Mouse (Mus musculus) intestine, embryonic 14.5 days (tissue): ENCODE results near the gene Pianp. TPM values are rescaled to one million over a fixed set of nuclear protein-coding genes. Genes with fewer than 3 reads are reported as not detected.

Experiments
- ATAC-seq: fragments of 200-750 bp; cut with Nextera tagmentation; replicated peaks from 2 replicates; pipeline ENCODE4 v1.8.0; 2017; ENCODE audit warnings: low read depth, moderate number of reproducible peaks, moderate TSS enrichment, moderate library complexity; ENCODE audit not compliant: low FRiP score, low TSS enrichment
- DNase-seq: peaks from one replicate; pipeline ENCODE4 v3.0.0-alpha.2; 2018; ENCODE audit warnings: low spot score
- H3K27ac ChIP-seq: fragments of 300-500 bp; sonication (generic); 2 replicates; pipeline ENCODE4 v1.5.1; 2014; ENCODE audit warnings: low read depth, mild to moderate bottlenecking, control low read depth
- H3K27me3 ChIP-seq: fragments of 300-500 bp; sonication (generic); replicated peaks from 2 replicates; pipeline ENCODE4 v1.6.1; 2014; ENCODE audit warnings: low read length, control low read depth; ENCODE audit not compliant: control insufficient read depth, insufficient read depth
- H3K36me3 ChIP-seq: fragments of 300-500 bp; sonication (generic); 2 replicates; pipeline ENCODE4 v1.6.1; 2014; ENCODE audit warnings: low read length, control low read depth; ENCODE audit not compliant: control insufficient read depth, insufficient read depth
- H3K4me1 ChIP-seq: fragments of 300-500 bp; sonication (generic); replicated peaks from 2 replicates; pipeline ENCODE4 v1.6.1; 2014; ENCODE audit warnings: low read length, control low read depth, mixed read lengths; ENCODE audit not compliant: control insufficient read depth, insufficient read depth
- H3K4me2 ChIP-seq: fragments of 300-500 bp; sonication (generic); 2 replicates; pipeline ENCODE4 v1.6.1; 2014; ENCODE audit warnings: low read length
- H3K4me3 ChIP-seq: fragments of 300-500 bp; sonication (generic); 2 replicates; pipeline ENCODE4 v1.5.1; 2014; ENCODE audit warnings: low read depth, low read length, control low read depth, mixed read lengths
- H3K9ac ChIP-seq: fragments of 300-500 bp; sonication (generic); 2 replicates; pipeline ENCODE4 v1.6.1; 2014; ENCODE audit warnings: mild to moderate bottlenecking, low read length
- H3K9me3 ChIP-seq: fragments of 300-500 bp; sonication (generic); 2 replicates; pipeline ENCODE4 v1.6.1; 2016; ENCODE audit warnings: low read length, control low read depth; ENCODE audit not compliant: control insufficient read depth
- WGBS: fragments of 180-500 bp; shearing (Covaris S2); extraction: QIAGEN DNeasy Blood & Tissue Kit; methylation state at CpG from one replicate; pipeline ENCODE4 v1.1.7; 2014; 5-methylcytosine and 5-hydroxymethylcytosine counted together
- polyA plus RNA-seq: library from polyadenylated mRNA; unstranded; fragments of >200 nt; fragmentation: Nextera tagmentation; extraction: Ambion mirVana; gene quantifications from 2 replicates; pipeline ENCODE4 v1.2.1, GENCODE M21; 2014

Pianp gene
- polyA plus RNA-seq, 1 experiment from 2014 or later, result 0.85 TPM

DNA sequence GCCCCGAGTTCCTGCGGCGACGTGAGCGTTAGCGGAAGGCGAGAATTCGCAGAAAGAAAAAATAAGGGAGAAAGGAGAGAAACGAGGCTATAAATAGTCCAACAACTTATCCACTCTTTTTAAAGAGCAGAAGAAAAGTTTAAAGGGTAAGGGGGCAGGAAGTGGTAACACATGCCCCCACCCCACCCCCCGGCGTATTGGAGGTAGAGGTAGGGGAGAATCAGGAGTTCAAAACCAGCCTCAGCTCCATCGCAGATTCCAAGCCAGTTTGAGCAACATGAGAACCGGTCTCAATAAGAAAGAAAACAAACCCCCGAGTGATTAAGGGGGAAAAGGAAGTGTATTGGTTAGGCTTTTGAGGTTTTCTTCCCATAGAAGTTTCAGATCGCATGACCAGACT lies 30.7 kb upstream of the Pianp start:
- ATAC-seq (0 out of 2 replicates have a peak, but pooled peaks have one; percentile 7), DNase-seq (no peak)
- 13% methylated on average over 15 of the region's 15 CpGs for WGBS
- Histone ChIP-seq H3K4me2 (peak overlapping the region; percentile 99), H3K27me3 (no peaks in the 10 kb centered on the region), H3K9ac (peak overlapping the region; percentile 95), H3K27ac (peak overlapping the region; percentile 92), H3K9me3 (no peaks in the 10 kb centered on the region), H3K4me3 (peak overlapping the region; percentile 96), H3K36me3 (peaks cover 18% of the 10 kb centered on the region), H3K4me1 (peaks cover 14% of the 10 kb centered on the region)

DNA sequence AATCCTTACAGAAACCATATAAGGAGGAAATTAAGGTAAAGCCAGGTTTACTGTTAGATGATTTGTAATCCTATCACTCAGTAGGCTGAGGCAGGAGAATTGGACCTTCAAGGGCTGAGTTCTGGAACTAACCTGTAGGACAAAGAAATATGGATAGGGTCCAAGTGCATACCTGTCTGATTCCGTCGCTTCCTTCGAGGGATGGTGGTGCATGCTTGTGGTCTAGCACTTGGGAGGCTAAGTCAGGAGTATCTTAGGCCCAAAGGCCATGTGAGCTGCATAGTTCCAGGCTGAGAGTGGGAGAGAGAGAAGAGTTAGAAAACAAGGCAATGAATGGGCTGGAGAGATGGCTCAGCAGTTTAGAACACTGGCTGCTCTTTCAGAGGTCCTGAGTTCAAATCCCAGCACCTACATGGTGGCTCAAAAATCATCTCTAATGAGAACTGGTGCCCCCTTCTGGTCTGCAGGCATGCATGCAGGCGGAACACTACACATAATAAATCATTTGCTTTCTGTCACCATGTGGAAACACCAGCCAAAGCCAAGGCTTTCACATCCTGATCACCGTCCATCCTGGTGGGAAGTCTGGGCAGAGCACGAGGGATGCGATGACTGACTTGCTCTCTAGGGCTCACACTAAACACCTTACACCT lies 29.9 kb upstream of the Pianp start:
- H3K9ac ChIP-seq, result no peak overlapping the region
- H3K4me2 ChIP-seq, result peak overlapping the region; percentile 99
- peak; percentile 52 for DNase-seq
- H3K27me3 ChIP-seq, result no peaks in the 10 kb centered on the region
- peak overlapping the region; percentile 96 for H3K4me3 ChIP-seq
- WGBS, result 97% methylated on average over 7 of the region's 7 CpGs
- H3K36me3 ChIP-seq, result peaks cover 9% of the 10 kb centered on the region
- no peaks in the 10 kb centered on the region for H3K9me3 ChIP-seq
- no peak for ATAC-seq
- H3K27ac ChIP-seq, result no peak overlapping the region
- H3K4me1 ChIP-seq, result peaks cover 14% of the 10 kb centered on the region

DNA sequence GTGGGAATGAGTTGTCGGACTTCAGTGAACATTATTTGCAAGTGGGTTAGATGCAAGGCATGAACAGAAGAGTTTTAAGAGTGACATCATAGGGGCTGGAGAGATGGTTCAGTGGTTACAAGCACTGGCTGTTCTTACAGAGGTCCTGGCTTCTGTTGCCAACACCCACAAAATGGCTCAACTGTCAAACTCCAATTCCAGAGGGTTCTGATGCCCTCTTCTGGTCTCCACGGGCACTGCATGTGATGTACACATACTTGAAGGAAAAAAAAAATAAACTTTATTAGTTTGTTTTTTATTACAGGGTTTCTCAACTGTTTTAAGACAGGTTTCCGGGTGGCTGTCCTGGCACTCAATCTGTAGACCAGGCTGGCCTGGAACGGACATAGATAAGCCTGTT lies 28.7 kb upstream of the Pianp start:
- H3K9me3 ChIP-seq, result no peaks in the 10 kb centered on the region
- no peak overlapping the region for H3K4me2 ChIP-seq
- H3K4me1 ChIP-seq, result peaks cover 14% of the 10 kb centered on the region
- ATAC-seq (no peak), DNase-seq (peak; percentile 77)
- no peak overlapping the region for H3K27ac ChIP-seq
- 67% methylated on average over 4 of the region's 4 CpGs for WGBS
- no peaks in the 10 kb centered on the region for H3K36me3 ChIP-seq
- H3K9ac ChIP-seq, result no peak overlapping the region
- H3K4me3 ChIP-seq, result no peak overlapping the region
- H3K27me3 ChIP-seq, result no peaks in the 10 kb centered on the region

DNA sequence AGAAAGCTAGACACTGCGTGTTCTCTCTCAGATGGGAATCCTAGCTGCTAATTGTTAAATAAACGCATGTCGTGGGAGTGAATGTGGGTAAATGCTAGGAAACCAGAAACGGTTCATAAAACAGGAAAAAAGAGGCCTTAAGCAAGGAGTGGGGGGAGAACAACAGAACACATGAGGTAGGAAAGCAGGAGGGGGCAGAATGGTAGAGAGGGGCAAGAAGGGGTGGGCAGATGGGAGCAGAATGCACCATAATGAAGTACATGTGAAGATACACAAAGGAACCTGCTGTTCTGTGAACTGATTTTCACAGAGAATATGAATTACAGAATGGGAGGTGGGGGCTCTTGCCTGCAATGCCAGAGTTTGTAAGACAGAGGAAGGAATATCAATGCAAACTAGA lies 4.3 kb upstream of the Pianp start:
- ATAC-seq, result no peak
- peaks cover 37% of the 10 kb centered on the region for H3K27me3 ChIP-seq
- 69% methylated on average over 4 of the region's 4 CpGs for WGBS

DNA sequence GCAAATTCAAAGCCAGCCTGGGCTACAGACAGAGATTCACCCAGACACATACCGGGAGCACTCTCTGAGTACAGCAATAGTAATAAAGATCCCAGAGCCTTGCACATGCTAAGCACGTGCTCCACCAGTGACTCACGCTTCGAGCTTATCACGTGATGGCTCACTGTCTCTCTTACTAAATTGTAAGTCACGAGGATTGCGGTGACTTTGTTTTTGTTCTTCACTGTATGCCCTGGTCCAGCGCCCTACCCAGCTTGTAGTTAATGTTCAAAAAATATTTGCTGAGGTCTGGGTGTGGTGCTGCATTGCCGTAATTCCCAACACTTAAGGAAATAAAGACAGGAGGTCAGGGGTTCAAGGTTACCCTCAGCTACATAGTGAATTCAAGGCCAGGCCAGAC lies 3.1 kb upstream of the Pianp start:
- WGBS, result 74% methylated on average over 9 of the region's 9 CpGs
- no peak overlapping the region for H3K4me3 ChIP-seq
- no peak overlapping the region for H3K4me2 ChIP-seq
- peaks cover 48% of the 10 kb centered on the region for H3K27me3 ChIP-seq
- DNase-seq (no peak), ATAC-seq (peak; percentile 21; the same call in 1 of the 2 replicates)
- H3K36me3 ChIP-seq, result no peaks in the 10 kb centered on the region
- peaks cover 4% of the 10 kb centered on the region; the same call in 1 of the 2 replicates for H3K9me3 ChIP-seq
- peaks cover 9% of the 10 kb centered on the region; the same call in 1 of the 2 replicates for H3K4me1 ChIP-seq
- no peak overlapping the region for H3K9ac ChIP-seq
- no peak overlapping the region for H3K27ac ChIP-seq

More for the DNA sequence above, 4.3 kb upstream of the Pianp start:
- Histone ChIP-seq H3K4me2 (no peak overlapping the region), H3K36me3 (no peaks in the 10 kb centered on the region), H3K4me1 (0 out of 2 replicates have a peak, but pooled peaks cover 7% of the 10 kb centered on the region), H3K27ac (no peak overlapping the region), H3K9me3 (peaks cover 4% of the 10 kb centered on the region; the same call in 1 of the 2 replicates), H3K9ac (no peak overlapping the region), H3K4me3 (no peak overlapping the region)
- DNase-seq, result no peak

DNA sequence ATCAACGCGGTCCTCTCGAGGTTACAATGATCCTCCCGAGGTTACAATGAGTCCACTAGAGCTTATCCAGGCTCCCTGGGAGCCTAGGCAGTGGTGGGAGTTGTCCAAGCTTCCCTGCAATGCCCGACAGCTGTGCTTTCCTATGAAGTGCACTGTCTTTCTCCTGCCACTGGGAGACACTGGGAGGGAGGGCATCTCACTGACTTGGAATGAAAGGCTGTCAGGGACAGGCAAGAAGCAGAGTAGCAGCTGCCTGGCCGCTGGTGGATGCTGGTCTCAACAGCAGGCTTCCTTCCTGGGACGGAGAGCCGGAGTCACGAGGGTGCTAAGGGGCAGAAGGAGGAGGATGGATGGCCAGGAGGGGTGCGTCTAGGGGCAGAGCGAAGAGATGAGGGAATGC lies 2.6 kb upstream of the Pianp start:
- Histone ChIP-seq H3K36me3 (no peaks in the 10 kb centered on the region), H3K27me3 (peaks cover 54% of the 10 kb centered on the region), H3K4me2 (peak overlapping the region; percentile 1; the same call in 1 of the 2 replicates), H3K9me3 (peaks cover 4% of the 10 kb centered on the region; the same call in 1 of the 2 replicates), H3K27ac (no peak overlapping the region), H3K4me3 (no peak overlapping the region), H3K4me1 (peaks cover 9% of the 10 kb centered on the region; the same call in 1 of the 2 replicates), H3K9ac (no peak overlapping the region)
- DNase-seq (peak; percentile 58), ATAC-seq (no peak)
- 15% methylated on average over 11 of the region's 11 CpGs for WGBS

DNA sequence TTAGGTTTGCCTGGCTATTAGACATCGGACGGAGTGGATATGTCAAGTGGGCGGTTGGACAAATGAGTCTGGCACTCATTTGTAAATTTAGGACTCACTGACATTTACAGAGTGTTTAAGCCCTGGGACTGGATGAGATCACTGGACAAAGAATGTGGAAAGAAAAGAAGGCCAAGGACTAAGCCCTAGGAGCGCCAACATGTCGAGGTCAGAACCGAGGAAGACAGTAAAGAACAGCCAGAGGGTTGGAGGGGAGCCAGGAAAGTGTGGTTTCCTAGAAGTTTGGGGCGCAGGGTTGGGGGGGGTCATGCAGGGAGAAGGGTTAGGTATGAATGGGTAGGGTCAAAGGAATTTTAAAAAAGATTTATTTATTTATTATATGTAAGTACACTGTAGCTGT lies 1.2 kb upstream of the Pianp start:
- DNase-seq (no peak), ATAC-seq (no peak)
- H3K4me3 ChIP-seq, result no peak overlapping the region
- peaks cover 9% of the 10 kb centered on the region; the same call in 1 of the 2 replicates for H3K4me1 ChIP-seq
- WGBS, result 77% methylated on average over 7 of the region's 7 CpGs
- H3K27ac ChIP-seq, result no peak overlapping the region
- H3K36me3 ChIP-seq, result no peaks in the 10 kb centered on the region
- peaks cover 2% of the 10 kb centered on the region; the same call in 1 of the 2 replicates for H3K9me3 ChIP-seq
- H3K9ac ChIP-seq, result no peak overlapping the region
- H3K4me2 ChIP-seq, result no peak overlapping the region
- peaks cover 67% of the 10 kb centered on the region for H3K27me3 ChIP-seq

DNA sequence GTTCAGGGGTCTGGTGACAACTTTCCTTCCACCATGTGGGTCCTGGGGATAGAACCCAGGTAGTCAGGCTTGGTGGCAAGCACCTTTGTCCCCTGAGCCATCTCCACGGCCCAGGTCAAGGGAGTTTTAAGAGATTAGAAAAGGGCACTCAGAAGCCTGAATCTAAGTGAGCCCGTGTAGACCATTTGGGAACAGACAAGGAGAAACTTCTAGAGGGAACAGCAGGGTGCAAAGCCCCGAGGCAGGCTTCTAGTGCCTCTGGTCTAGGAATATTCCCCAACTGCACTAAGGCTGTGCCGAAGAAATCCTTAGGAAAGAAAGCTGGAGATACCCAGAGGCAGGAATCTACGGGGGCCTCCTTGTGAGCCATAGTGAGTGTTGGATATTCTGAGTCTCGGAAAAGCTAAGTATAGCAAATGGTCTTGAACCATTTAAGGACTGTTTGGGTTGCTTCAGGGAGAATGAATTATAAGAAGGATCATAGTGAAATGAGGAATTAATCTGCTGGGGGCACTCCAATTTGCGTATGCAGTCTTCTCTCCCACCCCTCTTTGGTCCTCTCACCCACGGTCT lies 577 bp upstream of the Pianp start:
- Histone ChIP-seq H3K27ac (no peak overlapping the region), H3K4me2 (peak overlapping the region; percentile 94), H3K9me3 (no peaks in the 10 kb centered on the region), H3K4me1 (peaks cover 9% of the 10 kb centered on the region; the same call in 1 of the 2 replicates), H3K36me3 (no peaks in the 10 kb centered on the region), H3K27me3 (peaks cover 73% of the 10 kb centered on the region), H3K4me3 (0 out of 2 replicates have a peak overlapping the region, but pooled peaks have one; percentile 49), H3K9ac (no peak overlapping the region)
- no peak for DNase-seq
- 49% methylated on average over 8 of the region's 8 CpGs for WGBS
- ATAC-seq, result no peak
